Mouse (Mus musculus): Measurements from ENCODE around the gene Galnt12.

DNA sequence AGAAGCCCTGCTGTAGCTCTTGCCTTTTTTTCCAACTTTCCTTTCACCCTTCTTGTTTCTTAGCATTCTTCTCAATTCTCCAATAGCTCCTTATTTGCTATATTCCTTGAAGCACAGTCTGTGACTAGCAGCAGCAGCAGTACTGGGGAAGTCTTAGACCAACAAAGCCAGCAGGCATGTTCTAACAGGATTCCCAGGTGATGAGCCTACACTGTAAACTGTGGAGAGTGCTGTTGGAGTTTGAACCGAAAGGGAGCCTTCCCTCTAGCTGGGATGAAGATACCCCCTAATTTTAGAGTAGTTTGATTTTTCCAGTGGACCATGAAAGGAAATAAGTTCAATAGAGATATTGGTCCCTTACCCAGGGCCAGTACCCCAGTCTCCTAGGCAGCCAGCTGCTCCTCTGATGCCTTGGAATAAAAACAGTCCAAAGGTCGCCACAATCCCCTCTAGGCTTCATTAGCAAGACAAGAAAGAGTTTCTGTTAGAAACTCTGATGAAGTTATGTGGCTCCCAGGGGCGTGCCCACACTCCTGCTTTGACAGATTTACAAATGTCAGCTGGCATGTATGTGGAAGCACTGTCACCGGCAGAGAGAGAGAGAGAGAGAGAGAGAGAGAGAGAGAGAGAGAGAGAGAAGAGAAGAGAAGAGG is 69.5 kb downstream of the Galnt12 start:
- no peak for TF ChIP-seq CTCF (IDR thresholded peaks at IDR 0.05; ENCODE audit: control insufficient read depth, insufficient read depth, insufficient replicate concordance, low read depth, low read length)
- no peak for TF ChIP-seq POLR2A (IDR thresholded peaks at IDR 0.05; ENCODE audit: control insufficient read depth, low read depth, low read length)

Measured in testis, adult 2 months (tissue).